Mouse (Mus musculus) cerebellum, adult (tissue): ENCODE data around the gene Fgd6.

Experiments
- ATAC-seq: cut with Nextera tagmentation; 2 replicates; pipeline ENCODE4 v1.9.2; 2017; ENCODE audit warnings: mild to moderate bottlenecking, moderate library complexity, mixed read lengths; ENCODE audit not compliant: insufficient number of reproducible peaks, low FRiP score, low TSS enrichment

Gene Fgd6

GRCm38 (mm10) chr10:94165426-94165825, 129.6 kb downstream of the Fgd6 start:
- ATAC-seq, result no peak

- no peak for ATAC-seq
Measured at GRCm38 (mm10) chr10:94167051-94167750, 131.4 kb downstream of the Fgd6 start.

GRCm38 (mm10) chr10:94171440-94172130, 135.8 kb downstream of the Fgd6 start:
- no peak for ATAC-seq

DNA sequence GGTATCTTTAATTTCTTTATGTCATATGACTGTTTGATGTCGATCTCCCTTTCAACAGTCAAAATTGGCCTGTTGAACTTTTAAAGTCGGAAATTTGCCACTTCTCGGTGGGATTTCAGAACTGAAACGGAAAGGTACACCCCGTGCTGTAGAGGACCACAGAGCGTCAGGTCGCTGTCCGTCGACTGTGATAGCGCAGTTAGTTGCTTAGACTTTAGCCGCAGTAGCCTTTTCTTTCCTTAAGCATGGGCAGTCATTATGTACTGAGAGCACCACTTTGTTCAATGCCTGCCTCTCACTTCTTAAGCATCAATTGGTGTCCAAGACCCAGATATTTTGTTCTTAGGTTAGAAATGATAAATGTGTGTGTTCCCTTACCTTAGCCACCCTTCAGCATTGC, 136.3 kb downstream of the Fgd6 start:
- ATAC-seq, result no peak

- ATAC-seq, result no peak
Measured at GRCm38 (mm10) chr10:94172706-94173105, 136.9 kb downstream of the Fgd6 start.

DNA sequence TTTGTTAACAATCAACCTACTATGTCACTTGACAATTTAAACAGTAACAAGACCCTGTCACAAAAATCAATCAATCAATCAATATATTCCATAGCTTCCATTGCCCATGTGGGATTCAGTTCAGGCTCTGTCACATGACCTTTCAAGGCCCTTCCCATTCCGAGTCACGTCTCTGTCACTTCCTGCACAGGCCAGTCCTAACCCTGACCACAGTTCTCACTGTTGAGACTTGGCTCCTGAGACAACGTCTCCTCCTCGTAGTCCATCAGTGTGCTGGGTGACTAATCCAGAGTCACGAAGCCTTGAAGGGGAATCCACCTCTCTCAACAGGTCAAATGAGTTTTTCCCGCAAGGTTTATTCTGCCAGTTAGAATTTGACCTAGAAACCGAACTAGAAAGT, 138.9 kb downstream of the Fgd6 start:
- ATAC-seq, result no peak

DNA sequence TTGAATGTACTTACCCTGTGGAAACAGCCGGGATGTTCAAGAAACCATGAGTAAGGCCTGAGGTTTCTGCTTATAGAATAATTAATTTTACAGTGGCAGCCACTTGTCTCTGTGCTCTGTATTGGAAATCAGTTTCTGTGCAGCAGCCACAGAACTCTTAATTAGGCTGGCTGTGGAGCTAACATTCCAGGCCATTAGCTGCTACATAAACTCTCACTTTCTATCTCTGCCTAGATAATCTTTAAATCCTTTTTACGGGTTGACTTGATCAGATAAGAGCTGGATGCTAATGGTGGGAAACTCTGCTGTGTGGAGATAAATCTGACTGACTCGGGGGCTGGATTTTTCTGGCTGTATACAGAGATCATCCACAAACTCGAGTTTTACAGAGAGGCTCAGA, 147.4 kb downstream of the Fgd6 start:
- no peak for ATAC-seq
